Mouse (Mus musculus): Measurements from ENCODE around the gene BC100530.
"Not testable (repeated sequence)": the region's sequence is repeated elsewhere in the genome, so short reads cannot be mapped to it uniquely, and the experiment has no call there.

Gene BC100530

GRCm38 (mm10) chr16:36367648-36368047 lies at the start of gene BC100530:
BC100530 (minus strand) TSS chr16:36367748.
- not testable (repeated sequence) for DNase-seq (ENCODE audit: low spot score in 2 of 2)

- no peak for DNase-seq (ENCODE audit: low spot score in 2 of 2)
Observed at GRCm38 (mm10) chr16:36408357-36408756, 40.8 kb upstream of the BC100530 start, which contains the start of gene Stfa2. Stfa2 (minus strand) TSS chr16:36408457.

- DNase-seq (ENCODE audit: low spot score in 2 of 2): no peak
Observed at GRCm38 (mm10) chr16:36389060-36389459, 21.5 kb upstream of the BC100530 start.

GRCm38 (mm10) chr16:36337171-36337570 lies 30.4 kb downstream of the BC100530 start:
- no peak for DNase-seq (ENCODE audit: low spot score in 2 of 2)

- no peak for DNase-seq (ENCODE audit: low spot score in 2 of 2)
Observed at GRCm38 (mm10) chr16:36334232-36334631, 33.3 kb downstream of the BC100530 start, which contains the start of gene BC117090. BC117090 (minus strand) TSS chr16:36334332.

GRCm38 (mm10) chr16:36319286-36319685 lies 48.3 kb downstream of the BC100530 start:
- no peak for DNase-seq (ENCODE audit: low spot score in 2 of 2)

- not testable (repeated sequence) for DNase-seq (ENCODE audit: low spot score in 2 of 2)
Observed at GRCm38 (mm10) chr16:36316111-36316510, 51.4 kb downstream of the BC100530 start.

Data from right cerebral cortex, postnatal 10 days (tissue).